Mouse (Mus musculus) heart, embryonic 14.5 days (tissue): ENCODE measurements around the gene Fignl1. TPM values are rescaled to one million over a fixed set of nuclear protein-coding genes. Genes with fewer than 3 reads are reported as not detected.

Experiments used
- ATAC-seq: fragments of 200-750 bp; cut with Nextera tagmentation; 2 replicates; pipeline ENCODE4 v1.8.0; 2017; ENCODE audit warnings: low read depth, moderate TSS enrichment; ENCODE audit not compliant: insufficient number of reproducible peaks, insufficient read depth, low FRiP score
- H3K27ac ChIP-seq, 2 experiments: fragments of 200-500 bp in 1 of 2; fragments of 300-500 bp in 1 of 2; sonication (generic) in 1 of 2; replicated peaks in 1 of 2; 2 replicates each; pipeline ENCODE4 v1.5.1; 2012 to 2014; ENCODE audit warnings: low read depth in 2 of 2, low read length in 2 of 2, control low read depth in 1 of 2, mild to moderate bottlenecking in 1 of 2, mixed read lengths in 1 of 2; ENCODE audit not compliant: control insufficient read depth in 1 of 2, insufficient read depth in 1 of 2
- H3K27me3 ChIP-seq: fragments of 300-500 bp; sonication (generic); 2 replicates; pipeline ENCODE4 v1.6.1; 2014; ENCODE audit warnings: mild to moderate bottlenecking, low read length, control low read depth; ENCODE audit not compliant: control insufficient read depth, insufficient read depth
- H3K36me3 ChIP-seq: fragments of 300-500 bp; sonication (generic); 2 replicates; pipeline ENCODE4 v1.6.1; 2014; ENCODE audit warnings: mild to moderate bottlenecking, control low read depth, low read length, mixed read lengths; ENCODE audit not compliant: control insufficient read depth, insufficient read depth
- H3K4me1 ChIP-seq, 2 experiments: fragments of 200-500 bp in 1 of 2; fragments of 300-500 bp in 1 of 2; sonication (generic) in 1 of 2; 2 replicates each; pipeline ENCODE4 v1.6.1; 2012 to 2014; ENCODE audit warnings: low read length in 2 of 2, control low read depth in 1 of 2, mixed read lengths in 1 of 2; ENCODE audit not compliant: control insufficient read depth in 2 of 2, insufficient read depth in 2 of 2
- H3K4me2 ChIP-seq: fragments of 300-500 bp; sonication (generic); 2 replicates; pipeline ENCODE4 v1.6.1; 2014; ENCODE audit warnings: mild to moderate bottlenecking, low read length
- H3K4me3 ChIP-seq, 2 experiments: fragments of 200-500 bp in 1 of 2; fragments of 300-500 bp in 1 of 2; sonication (generic) in 1 of 2; 2 replicates each; pipeline ENCODE4 v1.5.1; 2012 to 2014; ENCODE audit warnings: low read length in 2 of 2, mild to moderate bottlenecking in 2 of 2, control low read depth in 1 of 2, low read depth in 1 of 2, moderate library complexity in 1 of 2; ENCODE audit not compliant: control insufficient read depth in 1 of 2, insufficient read depth in 1 of 2
- H3K9ac ChIP-seq: fragments of 300-500 bp; sonication (generic); 2 replicates; pipeline ENCODE4 v1.6.1; 2014; ENCODE audit warnings: mild to moderate bottlenecking, low read length
- H3K9me3 ChIP-seq: fragments of 300-500 bp; sonication (generic); 2 replicates; pipeline ENCODE4 v1.6.1; 2016; ENCODE audit warnings: low read length, control low read depth; ENCODE audit not compliant: control insufficient read depth
- WGBS: fragments of 180-500 bp; shearing (Covaris S2); extraction: QIAGEN DNeasy Blood & Tissue Kit; methylation state at CpG from one replicate; pipeline ENCODE4 v1.1.7; 2014; 5-methylcytosine and 5-hydroxymethylcytosine counted together
- polyA plus RNA-seq: library from polyadenylated mRNA; unstranded; fragments of >200 nt; fragmentation: Nextera tagmentation; extraction: Ambion mirVana; gene quantifications from 2 replicates; pipeline ENCODE4 v1.2.1, GENCODE M21; 2014

The Fignl1 gene
- polyA plus RNA-seq, 1 experiment from 2014 or later: 49.6 TPM

DNA sequence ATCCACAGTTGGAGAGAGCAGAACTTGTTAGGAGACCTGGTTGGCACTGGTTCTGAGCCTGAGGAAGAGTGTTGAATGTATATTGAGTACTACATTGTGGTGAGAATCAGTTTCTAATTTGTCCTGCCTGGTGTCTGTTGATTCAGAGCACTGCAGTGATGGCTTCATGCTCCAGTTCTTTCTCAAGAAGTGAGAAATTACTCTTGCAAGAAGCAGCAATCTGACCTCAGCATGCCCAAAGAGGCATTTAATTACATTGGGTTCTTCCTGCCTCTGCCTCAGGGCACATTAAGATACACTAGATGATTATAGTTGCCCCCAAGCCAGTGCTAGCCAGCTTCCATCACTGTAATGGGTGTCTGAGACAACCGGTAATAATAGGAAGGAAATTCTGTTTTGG lies 49.9 kb downstream of the Fignl1 start:
- WGBS: 88% methylated on average over 1 of the region's 1 CpGs
- ATAC-seq: no peak

DNA sequence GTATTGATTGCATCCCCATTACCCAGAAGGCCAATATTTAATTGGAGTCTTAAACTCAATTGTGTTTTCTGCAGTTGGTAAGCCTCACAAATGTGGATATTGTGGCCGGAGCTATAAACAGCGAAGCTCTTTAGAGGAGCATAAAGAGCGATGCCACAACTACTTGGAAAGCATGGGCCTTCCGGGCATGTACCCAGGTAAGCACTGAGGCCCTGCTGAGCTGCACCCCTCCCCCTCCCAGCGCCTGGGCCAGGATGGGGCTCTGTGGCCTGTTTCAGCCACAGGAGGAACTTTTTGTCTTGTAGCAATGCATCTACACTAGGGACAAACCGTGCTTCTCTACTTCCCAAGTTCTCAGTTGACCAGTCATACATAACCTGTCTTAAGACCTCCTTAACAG lies 50.6 kb downstream of the Fignl1 start:
- no peak overlapping the region for H3K4me2 ChIP-seq
- no peak overlapping the region for H3K9ac ChIP-seq
- 68% methylated on average over 6 of the region's 6 CpGs for WGBS
- ATAC-seq: no peak
- H3K36me3 ChIP-seq: no peaks in the 10 kb centered on the region
- 0 out of 2 replicates have a peak, but pooled peaks cover 4% of the 10 kb centered on the region for H3K27me3 ChIP-seq
- H3K4me3 ChIP-seq: no peak overlapping the region
- no peaks in the 10 kb centered on the region for H3K4me1 ChIP-seq
- no peaks in the 10 kb centered on the region for H3K9me3 ChIP-seq
- no peak overlapping the region for H3K27ac ChIP-seq

More for the DNA sequence above, 49.9 kb downstream of the Fignl1 start:
- no peak overlapping the region for H3K27ac ChIP-seq
- no peaks in the 10 kb centered on the region for H3K4me1 ChIP-seq
- H3K9ac ChIP-seq: no peak overlapping the region
- 0 out of 2 replicates have a peak, but pooled peaks cover 2% of the 10 kb centered on the region for H3K27me3 ChIP-seq
- H3K36me3 ChIP-seq: no peaks in the 10 kb centered on the region
- no peak overlapping the region for H3K4me2 ChIP-seq
- no peak overlapping the region for H3K4me3 ChIP-seq
- H3K9me3 ChIP-seq: no peaks in the 10 kb centered on the region

- H3K27me3 ChIP-seq: 0 out of 2 replicates have a peak, but pooled peaks cover 6% of the 10 kb centered on the region
- no peak overlapping the region for H3K27ac ChIP-seq
- H3K9ac ChIP-seq: no peak overlapping the region
- no peaks in the 10 kb centered on the region for H3K9me3 ChIP-seq
- H3K36me3 ChIP-seq: no peaks in the 10 kb centered on the region
- H3K4me2 ChIP-seq: no peak overlapping the region
- ATAC-seq: no peak
- H3K4me1 ChIP-seq: no peaks in the 10 kb centered on the region
- 86% methylated on average over 5 of the region's 5 CpGs for WGBS
- no peak overlapping the region for H3K4me3 ChIP-seq
Observed at GRCm38 (mm10) chr11:11752859-11753258, 55.9 kb downstream of the Fignl1 start.

DNA sequence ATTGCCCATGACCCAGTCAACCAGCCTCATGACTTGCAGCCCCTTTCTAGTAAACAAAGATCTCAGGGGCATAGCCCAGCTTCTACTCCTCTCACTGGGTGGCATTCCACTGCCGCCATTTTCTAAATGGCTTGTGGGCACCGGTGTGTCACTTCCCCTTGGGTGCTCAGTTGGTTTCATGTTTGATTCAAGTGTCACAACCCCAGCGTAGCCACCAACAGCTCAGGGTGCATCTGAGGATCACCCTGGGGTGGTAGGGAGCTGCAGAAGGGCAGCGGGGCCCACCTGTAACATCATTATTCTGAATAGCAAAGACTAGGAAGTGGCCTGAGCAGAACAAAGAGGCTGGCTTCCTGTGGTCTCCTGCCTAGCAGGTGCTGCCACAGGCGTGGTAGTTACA lies 57.7 kb downstream of the Fignl1 start:
- no peak for ATAC-seq
- no peaks in the 10 kb centered on the region for H3K36me3 ChIP-seq
- H3K9ac ChIP-seq: no peak overlapping the region
- H3K4me3 ChIP-seq: no peak overlapping the region
- H3K9me3 ChIP-seq: no peaks in the 10 kb centered on the region
- H3K4me2 ChIP-seq: no peak overlapping the region
- H3K27me3 ChIP-seq: 0 out of 2 replicates have a peak, but pooled peaks cover 6% of the 10 kb centered on the region
- H3K27ac ChIP-seq: no peak overlapping the region
- H3K4me1 ChIP-seq: no peaks in the 10 kb centered on the region
- WGBS: 79% methylated on average over 5 of the region's 5 CpGs

DNA sequence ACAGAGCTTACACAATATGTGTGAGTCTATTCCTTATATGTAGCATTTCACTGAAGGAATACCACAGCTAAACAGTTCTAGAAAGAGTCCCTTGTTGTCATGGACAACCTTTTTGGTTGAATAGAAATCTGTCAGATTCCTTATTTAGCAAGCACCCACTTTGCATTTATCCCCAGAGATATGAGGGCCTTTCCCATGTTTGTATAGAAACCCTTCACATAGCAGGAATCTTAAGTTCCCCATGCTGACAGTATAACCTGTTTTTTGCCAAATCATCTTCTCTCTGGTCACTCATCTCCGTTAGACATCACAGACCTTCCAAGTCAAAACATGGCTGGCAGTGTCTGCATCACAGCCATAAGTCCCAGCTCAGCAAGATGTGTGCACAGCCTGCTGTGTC lies 64.5 kb downstream of the Fignl1 start:
- Histone ChIP-seq H3K9ac (no peak overlapping the region), H3K27ac (no peak overlapping the region)
- WGBS: 32% methylated on average over 1 of the region's 1 CpGs

GRCm38 (mm10) chr11:11742626-11743025 lies 66.1 kb downstream of the Fignl1 start:
- 12% methylated on average over 2 of the region's 2 CpGs for WGBS
- Histone ChIP-seq H3K9me3 (no peaks in the 10 kb centered on the region), H3K9ac (no peak overlapping the region), H3K27ac (no peak overlapping the region), H3K4me3 (no peak overlapping the region), H3K27me3 (no peaks in the 10 kb centered on the region), H3K36me3 (no peaks in the 10 kb centered on the region), H3K4me1 (no peaks in the 10 kb centered on the region), H3K4me2 (no peak overlapping the region)
- no peak for ATAC-seq

More for the DNA sequence above, 64.5 kb downstream of the Fignl1 start:
- no peak overlapping the region for H3K4me2 ChIP-seq
- no peak overlapping the region for H3K4me3 ChIP-seq
- H3K4me1 ChIP-seq: no peaks in the 10 kb centered on the region
- no peaks in the 10 kb centered on the region for H3K27me3 ChIP-seq
- H3K9me3 ChIP-seq: no peaks in the 10 kb centered on the region
- H3K36me3 ChIP-seq: no peaks in the 10 kb centered on the region
- no peak for ATAC-seq

- no peaks in the 10 kb centered on the region for H3K27me3 ChIP-seq
- no peaks in the 10 kb centered on the region for H3K9me3 ChIP-seq
- H3K27ac ChIP-seq: no peak overlapping the region
- no peaks in the 10 kb centered on the region for H3K36me3 ChIP-seq
- no peak overlapping the region for H3K4me2 ChIP-seq
- H3K4me1 ChIP-seq: no peaks in the 10 kb centered on the region
- WGBS: 80% methylated on average over 5 of the region's 5 CpGs
- no peak overlapping the region for H3K9ac ChIP-seq
- no peak overlapping the region for H3K4me3 ChIP-seq
- no peak for ATAC-seq
Observed at GRCm38 (mm10) chr11:11741574-11741973, 67.2 kb downstream of the Fignl1 start.

DNA sequence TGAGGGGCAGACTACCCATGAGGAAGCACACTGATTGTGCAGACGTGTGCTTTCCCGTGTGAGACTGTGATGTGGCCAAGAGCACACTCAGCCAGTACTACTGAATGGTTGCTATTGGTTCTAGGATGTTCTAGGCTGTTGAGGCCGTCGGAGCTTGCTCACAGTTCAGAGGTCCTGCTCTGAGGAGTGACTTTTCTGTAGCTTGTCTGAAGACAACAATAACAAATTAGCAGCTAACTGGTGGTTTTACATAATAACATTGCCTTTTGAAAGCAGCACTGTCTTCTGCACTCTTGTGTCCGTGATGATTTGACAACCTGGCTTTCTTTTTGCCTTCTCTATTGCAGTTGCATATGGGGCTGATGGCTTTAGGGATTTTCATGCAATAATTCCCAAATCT lies 68.2 kb downstream of the Fignl1 start:
- H3K9ac ChIP-seq: no peak overlapping the region
- no peaks in the 10 kb centered on the region for H3K27me3 ChIP-seq
- 72% methylated on average over 5 of the region's 5 CpGs for WGBS
- no peaks in the 10 kb centered on the region for H3K36me3 ChIP-seq
- H3K4me2 ChIP-seq: no peak overlapping the region
- no peak for ATAC-seq
- no peaks in the 10 kb centered on the region for H3K9me3 ChIP-seq
- H3K4me3 ChIP-seq: no peak overlapping the region
- H3K4me1 ChIP-seq: no peaks in the 10 kb centered on the region
- no peak overlapping the region for H3K27ac ChIP-seq
